Mouse (Mus musculus) thymus, adult 2 months (tissue): ENCODE measurements around the gene Mrpl12.

Experiments
- CTCF ChIP-seq: fragments of 200-500 bp; IDR thresholded peaks from 2 replicates; pipeline ENCODE4 v1.5.1; 2012; ENCODE audit warnings: mild to moderate bottlenecking, control low read depth, low read length, moderate library complexity, borderline replicate concordance; ENCODE audit not compliant: control insufficient read depth, poor library complexity, insufficient read depth; ENCODE audit errors: extremely low read depth
- POLR2A ChIP-seq: fragments of 200-500 bp; IDR thresholded peaks from 2 replicates; pipeline ENCODE4 v1.6.1; 2012; ENCODE audit warnings: mild to moderate bottlenecking, low read length, control low read depth, moderate library complexity; ENCODE audit not compliant: control insufficient read depth, poor library complexity, insufficient read depth; ENCODE audit errors: extremely low read depth

DNA sequence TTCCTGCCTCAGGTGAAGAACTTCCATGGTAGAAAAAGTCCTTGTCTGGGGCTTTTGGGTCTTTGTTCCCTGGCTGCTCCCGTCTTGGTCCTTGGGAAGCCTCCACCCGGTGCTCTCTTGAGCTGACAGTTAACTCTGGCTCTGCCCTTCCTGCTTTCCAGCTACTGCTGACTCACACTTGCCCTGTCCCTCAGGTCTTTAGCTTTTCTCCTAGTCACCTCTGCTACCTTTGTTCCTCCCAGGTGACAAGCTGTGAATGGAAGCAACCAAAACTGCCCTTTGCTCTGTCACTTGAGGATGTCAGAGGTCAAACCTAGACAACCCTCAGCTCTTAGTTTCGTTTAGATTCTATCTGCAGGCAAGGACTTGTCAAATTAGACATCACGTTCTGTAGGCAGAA is 25.5 kb downstream of the Mrpl12 start:
- TF ChIP-seq POLR2A (no peak), CTCF (no peak)
